In genomic region chr14:13963527-13963926, GRCm38 (mm10) we compare ENCODE assay signal across 44 mouse cellular contexts. TPM values are rescaled to one million over a fixed set of nuclear protein-coding genes. Genes with fewer than 3 reads are reported as not detected.
"Had no signal": no experiment of that assay in that cellular context is flagged by ENCODE, and none has a peak within 500 bp of the region (broad histone marks: within the 10 kb centered on the region; RNA-seq: fewer than 3 reads in every experiment).

No protein-coding gene starts in this region.

- H3K36me3 ChIP-seq: limb, embryonic 10.5 days; limb, embryonic 12.5 days; limb, embryonic 13.5 days; limb, embryonic 15.5 days; liver, embryonic 12.5 days; liver, embryonic 13.5 days; liver, embryonic 15.5 days; lung, embryonic 15.5 days; midbrain, embryonic 10.5 days; midbrain, embryonic 12.5 days; midbrain, embryonic 13.5 days; midbrain, embryonic 15.5 days; neural tube, embryonic 12.5 days had no signal

- H3K27me3 ChIP-seq: limb, embryonic 12.5 days; limb, embryonic 13.5 days; limb, embryonic 15.5 days; liver, embryonic 12.5 days; liver, embryonic 13.5 days; liver, embryonic 15.5 days; lung, embryonic 15.5 days; megakaryocyte, embryonic 14.5 days; midbrain, embryonic 12.5 days; midbrain, embryonic 13.5 days; midbrain, embryonic 15.5 days; neural tube, embryonic 12.5 days had no signal

- H3K9ac ChIP-seq: limb, embryonic 12.5 days; limb, embryonic 13.5 days; limb, embryonic 15.5 days; liver, embryonic 12.5 days; liver, embryonic 13.5 days; liver, embryonic 14.5 days; liver, embryonic 15.5 days; liver, postnatal 0 days; lung, embryonic 14.5 days; lung, embryonic 15.5 days; midbrain, embryonic 12.5 days; midbrain, embryonic 13.5 days; midbrain, embryonic 15.5 days; neural tube, embryonic 12.5 days had no signal

- DNase-seq: left cerebral cortex, postnatal 4 days; liver; liver, embryonic 13.5 days; liver, postnatal 0 days; lung, adult 18-20 months; lung, adult 2 months; lung, embryonic 14.5 days; lung, postnatal 10 days; lung, postnatal 14 days; lung, postnatal 36 days; lung, postnatal 4 days; midbrain, embryonic 14.5 days had no signal

- H3K9me3 ChIP-seq: limb, embryonic 10.5 days; limb, embryonic 12.5 days; limb, embryonic 13.5 days; limb, embryonic 15.5 days; liver, embryonic 12.5 days; liver, embryonic 13.5 days; liver, embryonic 15.5 days; lung, embryonic 15.5 days; megakaryocyte, embryonic 14.5 days; midbrain, embryonic 10.5 days; midbrain, embryonic 12.5 days; midbrain, embryonic 13.5 days; midbrain, embryonic 15.5 days; neural tube, embryonic 12.5 days had no signal

- H3K4me3 ChIP-seq: limb, embryonic 10.5 days; limb, embryonic 12.5 days; limb, embryonic 13.5 days; limb, embryonic 15.5 days; liver, embryonic 12.5 days; liver, embryonic 13.5 days; liver, embryonic 15.5 days; lung, embryonic 15.5 days; megakaryocyte, embryonic 14.5 days; midbrain, embryonic 10.5 days; midbrain, embryonic 12.5 days; midbrain, embryonic 13.5 days; midbrain, embryonic 15.5 days; myocyte; neural tube, embryonic 12.5 days had no signal

- H3K27ac ChIP-seq: limb, embryonic 10.5 days; limb, embryonic 12.5 days; limb, embryonic 13.5 days; limb, embryonic 15.5 days; liver, embryonic 12.5 days; liver, embryonic 13.5 days; liver, embryonic 14.5 days; liver, embryonic 15.5 days; lung, embryonic 15.5 days; macrophage; midbrain, embryonic 10.5 days; midbrain, embryonic 12.5 days; midbrain, embryonic 13.5 days; midbrain, embryonic 15.5 days; neural tube, embryonic 12.5 days had no signal

RNA-seq across cellular contexts. Expression of gene Gm281, which starts 49.2 kb away (rescaled TPM):
- total RNA-seq: left cerebral cortex, postnatal 10 days; left cerebral cortex, postnatal 14 days; left cerebral cortex, postnatal 25 days; left cerebral cortex, postnatal 36 days; left cerebral cortex, postnatal 4 days; liver, adult 2 months; megakaryocyte progenitor cell, adult 5-6 weeks; megakaryocyte, adult 5-6 weeks; megakaryocyte-erythroid progenitor cell, adult 5-6 weeks; midbrain, postnatal 0 days; monocyte, adult 5-6 weeks had no signal
- polyA plus RNA-seq: limb, embryonic 11.5 days; limb, embryonic 12.5 days; limb, embryonic 13.5 days; limb, embryonic 15.5 days; liver, adult 2 months; liver, embryonic 11.5 days; liver, embryonic 12.5 days; liver, embryonic 13.5 days; liver, embryonic 14.5 days; liver, embryonic 15.5 days; liver, embryonic 16.5 days; liver, postnatal 0 days; lung, embryonic 15.5 days; macrophage; midbrain, embryonic 10.5 days; midbrain, embryonic 11.5 days; midbrain, embryonic 12.5 days; midbrain, embryonic 13.5 days; midbrain, embryonic 14.5 days; midbrain, embryonic 15.5 days; midbrain, embryonic 16.5 days; midbrain, postnatal 0 days; myocyte; neural tube, embryonic 11.5 days had no signal
